Mouse (Mus musculus): ENCODE results near the gene Parl.

The Parl gene

GRCm38 (mm10) chr16:20237426-20237825 lies 64.8 kb downstream of the Parl start:
- peak in 1 of 2 experiments; percentile 63 for DNase-seq (ENCODE audit: low spot score in 2 of 2)

GRCm38 (mm10) chr16:20234406-20234805 lies 67.8 kb downstream of the Parl start:
- DNase-seq (ENCODE audit: low spot score in 2 of 2): no peak

Measured in left cerebral cortex, adult 9 months (tissue).